Mouse (Mus musculus): ENCODE measurements around the gene Lilra6. TPM values are rescaled to one million over a fixed set of nuclear protein-coding genes. Genes with fewer than 3 reads are reported as not detected.
"Not testable (repeated sequence)": the region's sequence is repeated elsewhere in the genome, so short reads cannot be mapped to it uniquely, and the experiment has no call there.

Gene Lilra6
- not detected in 2 replicates for polyA plus RNA-seq (2016; fragmentation: Nextera tagmentation; extraction: Ambion mirVana)

- not testable (repeated sequence) for H3K4me2 ChIP-seq (replicated peaks); ATAC-seq (ENCODE audit: low FRiP score); H3K9ac ChIP-seq; H3K36me3 ChIP-seq; H3K27ac ChIP-seq; H3K27me3 ChIP-seq; H3K9me3 ChIP-seq (replicated peaks); H3K4me3 ChIP-seq; H3K4me1 ChIP-seq
- WGBS: 60% methylated on average over 2 of the region's 2 CpGs
These were observed at the start of gene Lilra6 for GRCm38 (mm10) chr7:3915387-3915786. Gene Lilra6 (minus strand): TSS chr7:3915503.

DNA sequence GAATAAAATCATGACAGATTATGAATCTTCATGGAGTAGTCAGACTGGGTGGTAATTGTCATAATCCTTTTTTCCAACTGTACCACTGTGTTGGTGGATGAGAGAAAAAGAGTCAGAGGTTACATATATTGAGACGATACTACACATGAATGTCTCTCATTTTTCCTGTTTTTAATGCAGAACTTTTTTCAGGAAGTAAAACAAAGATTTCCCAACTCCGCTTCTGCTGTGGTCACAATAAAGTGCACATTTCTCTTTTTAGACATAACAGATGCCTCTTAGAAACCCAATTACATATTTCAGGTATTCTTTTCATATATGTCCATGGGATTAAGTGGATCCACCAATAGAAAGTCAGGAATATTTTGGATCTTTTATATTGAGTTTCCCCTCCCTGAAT, 46.7 kb upstream of the Lilra6 start:
- Histone ChIP-seq H3K4me2 (replicated peaks) (no peak overlapping the region), H3K27me3 (no peaks in the 10 kb centered on the region), H3K4me3 (no peak overlapping the region), H3K9ac (no peak overlapping the region), H3K27ac (no peak overlapping the region), H3K4me1 (no peaks in the 10 kb centered on the region), H3K9me3 (replicated peaks) (no peaks in the 10 kb centered on the region), H3K36me3 (no peaks in the 10 kb centered on the region)
- ATAC-seq (ENCODE audit: low FRiP score): no peak
- WGBS: 95% methylated on average over 2 of the region's 2 CpGs

- Histone ChIP-seq H3K9me3 (replicated peaks) (no peaks in the 10 kb centered on the region), H3K27me3 (no peaks in the 10 kb centered on the region), H3K9ac (no peak overlapping the region), H3K27ac (no peak overlapping the region), H3K4me2 (replicated peaks) (no peak overlapping the region), H3K4me1 (no peaks in the 10 kb centered on the region), H3K36me3 (no peaks in the 10 kb centered on the region), H3K4me3 (no peak overlapping the region)
- WGBS: 81% methylated on average over 3 of the region's 3 CpGs
- ATAC-seq (ENCODE audit: low FRiP score): no peak
These were observed 42.1 kb upstream of the Lilra6 start for GRCm38 (mm10) chr7:3957387-3957786.

GRCm38 (mm10) chr7:3949159-3949558, 33.9 kb upstream of the Lilra6 start:
- 83% methylated on average over 3 of the region's 3 CpGs for WGBS
- Histone ChIP-seq H3K9ac (no peak overlapping the region), H3K27ac (no peak overlapping the region), H3K9me3 (replicated peaks) (no peaks in the 10 kb centered on the region), H3K4me3 (no peak overlapping the region), H3K36me3 (no peaks in the 10 kb centered on the region), H3K27me3 (no peaks in the 10 kb centered on the region), H3K4me2 (replicated peaks) (no peak overlapping the region), H3K4me1 (no peaks in the 10 kb centered on the region)
- no peak for ATAC-seq (ENCODE audit: low FRiP score)

DNA sequence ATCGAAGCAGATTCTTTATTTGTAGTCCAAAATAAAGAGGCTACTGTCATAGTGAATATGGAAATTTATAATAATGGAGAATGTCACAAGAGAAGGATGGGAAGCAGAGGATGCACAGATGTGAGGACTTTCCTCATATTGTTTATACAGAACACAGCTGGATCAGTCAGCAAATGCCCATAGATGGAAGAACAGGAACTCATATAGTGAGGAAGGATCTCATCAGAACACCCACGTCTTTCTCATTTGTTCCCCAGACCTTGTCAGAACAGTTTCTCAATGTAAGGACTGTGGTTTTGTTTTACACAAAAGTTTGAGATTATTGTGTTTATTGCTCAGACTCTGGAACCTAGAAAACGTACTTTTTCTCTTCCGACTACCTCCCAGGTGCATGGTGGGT, 32.9 kb upstream of the Lilra6 start:
- ATAC-seq (ENCODE audit: low FRiP score): no peak
- no peaks in the 10 kb centered on the region for H3K27me3 ChIP-seq

DNA sequence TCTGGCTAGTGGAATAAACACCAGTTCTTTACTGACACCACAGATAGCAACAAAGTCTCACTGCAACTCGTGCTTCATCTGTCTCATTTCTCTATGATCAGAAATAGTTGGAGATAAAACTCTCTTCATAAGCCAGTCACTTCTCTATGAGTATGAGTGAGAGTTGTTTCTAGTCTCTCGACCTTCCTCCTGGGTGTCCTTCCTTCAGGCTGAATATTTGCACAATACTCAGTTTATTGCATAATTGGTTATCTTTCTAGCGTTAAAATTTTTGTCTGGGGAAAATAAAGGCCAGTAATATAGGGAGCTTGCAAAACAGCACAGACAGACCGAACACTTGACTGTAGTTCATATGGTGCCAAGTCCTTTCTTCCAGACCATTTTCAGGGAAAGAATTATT, 30.8 kb upstream of the Lilra6 start:
- Histone ChIP-seq H3K4me3 (no peak overlapping the region), H3K4me1 (no peaks in the 10 kb centered on the region), H3K9me3 (replicated peaks) (no peaks in the 10 kb centered on the region), H3K27ac (no peak overlapping the region), H3K4me2 (replicated peaks) (no peak overlapping the region), H3K27me3 (no peaks in the 10 kb centered on the region), H3K36me3 (no peaks in the 10 kb centered on the region), H3K9ac (no peak overlapping the region)
- no peak for ATAC-seq (ENCODE audit: low FRiP score)
- 74% methylated on average over 4 of the region's 4 CpGs for WGBS

More for the DNA sequence above, 32.9 kb upstream of the Lilra6 start:
- Histone ChIP-seq H3K9ac (no peak overlapping the region), H3K4me1 (no peaks in the 10 kb centered on the region), H3K27ac (no peak overlapping the region), H3K4me3 (no peak overlapping the region), H3K9me3 (replicated peaks) (no peaks in the 10 kb centered on the region), H3K36me3 (no peaks in the 10 kb centered on the region), H3K4me2 (replicated peaks) (no peak overlapping the region)
- WGBS: 74% methylated on average over 4 of the region's 4 CpGs

GRCm38 (mm10) chr7:3940915-3941314, 25.6 kb upstream of the Lilra6 start:
- Histone ChIP-seq H3K4me1 (no peaks in the 10 kb centered on the region), H3K9me3 (replicated peaks) (no peaks in the 10 kb centered on the region), H3K27ac (no peak overlapping the region), H3K36me3 (no peaks in the 10 kb centered on the region), H3K4me2 (replicated peaks) (no peak overlapping the region), H3K9ac (no peak overlapping the region), H3K4me3 (no peak overlapping the region), H3K27me3 (no peaks in the 10 kb centered on the region)
- no peak for ATAC-seq (ENCODE audit: low FRiP score)
- 84% methylated on average over 3 of the region's 3 CpGs for WGBS

GRCm38 (mm10) chr7:3939866-3940525, 24.7 kb upstream of the Lilra6 start:
- Histone ChIP-seq H3K4me2 (replicated peaks) (no peak overlapping the region), H3K9ac (no peak overlapping the region), H3K4me3 (no peak overlapping the region), H3K36me3 (no peaks in the 10 kb centered on the region), H3K4me1 (no peaks in the 10 kb centered on the region), H3K27ac (no peak overlapping the region), H3K27me3 (no peaks in the 10 kb centered on the region), H3K9me3 (replicated peaks) (no peaks in the 10 kb centered on the region)
- ATAC-seq (ENCODE audit: low FRiP score): no peak
- 66% methylated on average over 1 of the region's 1 CpGs for WGBS

DNA sequence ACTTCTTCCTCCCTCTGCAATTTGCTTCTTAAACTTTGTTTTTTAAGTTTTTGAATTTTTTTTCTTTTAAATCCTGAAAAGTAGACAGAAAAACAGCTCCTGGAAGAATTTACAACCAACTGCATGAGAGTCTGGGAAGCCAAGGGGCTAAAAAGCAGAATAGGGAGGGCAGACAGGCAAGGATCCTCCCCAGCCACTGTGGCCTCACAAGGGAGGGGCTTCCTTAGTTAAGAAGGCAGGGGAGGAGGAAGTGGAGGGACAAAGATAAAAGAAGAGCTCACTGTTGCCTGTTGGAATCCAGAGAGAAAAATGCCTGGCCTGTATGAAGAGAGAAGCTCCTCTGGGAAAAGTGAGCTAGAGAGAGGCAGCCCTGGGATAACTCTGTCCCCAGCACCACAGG, 20.2 kb upstream of the Lilra6 start:
- not testable (repeated sequence) for H3K27ac ChIP-seq; H3K36me3 ChIP-seq; H3K27me3 ChIP-seq; H3K9me3 ChIP-seq (replicated peaks); H3K9ac ChIP-seq; H3K4me2 ChIP-seq (replicated peaks); ATAC-seq (ENCODE audit: low FRiP score); H3K4me3 ChIP-seq; H3K4me1 ChIP-seq

GRCm38 (mm10) chr7:3903704-3904103, 11.6 kb downstream of the Lilra6 start:
- Histone ChIP-seq H3K9ac (no peak overlapping the region), H3K27me3 (no peaks in the 10 kb centered on the region), H3K27ac (no peak overlapping the region), H3K4me1 (no peaks in the 10 kb centered on the region), H3K9me3 (replicated peaks) (no peaks in the 10 kb centered on the region), H3K4me3 (no peak overlapping the region), H3K36me3 (no peaks in the 10 kb centered on the region), H3K4me2 (replicated peaks) (no peak overlapping the region)
- ATAC-seq (ENCODE audit: low FRiP score): no peak
- WGBS: 26% methylated on average over 1 of the region's 1 CpGs

- not testable (repeated sequence) for H3K9ac ChIP-seq; H3K9me3 ChIP-seq (replicated peaks); ATAC-seq (ENCODE audit: low FRiP score); H3K4me3 ChIP-seq; H3K4me2 ChIP-seq (replicated peaks); H3K36me3 ChIP-seq; H3K27me3 ChIP-seq; H3K4me1 ChIP-seq; H3K27ac ChIP-seq
- 67% methylated on average over 3 of the region's 3 CpGs for WGBS
These were observed 17.2 kb downstream of the Lilra6 start, which contains the start of gene Gm14548 for GRCm38 (mm10) chr7:3898036-3898590. Gene Gm14548 (minus strand): TSS chr7:3898120.

GRCm38 (mm10) chr7:3875032-3875431, 40.3 kb downstream of the Lilra6 start:
- not testable (repeated sequence) for H3K9ac ChIP-seq
- no CpG with 5 or more reads among the region's 1 CpGs for WGBS

More at GRCm38 (mm10) chr7:3875032-3875431, 40.3 kb downstream of the Lilra6 start:
- H3K27me3 ChIP-seq; ATAC-seq (ENCODE audit: low FRiP score); H3K27ac ChIP-seq; H3K4me2 ChIP-seq (replicated peaks); H3K36me3 ChIP-seq; H3K4me3 ChIP-seq; H3K4me1 ChIP-seq; H3K9me3 ChIP-seq (replicated peaks): not testable (repeated sequence)
